Comparison of ENCODE assay signal across 7 mouse cellular contexts in the genomic region with DNA sequence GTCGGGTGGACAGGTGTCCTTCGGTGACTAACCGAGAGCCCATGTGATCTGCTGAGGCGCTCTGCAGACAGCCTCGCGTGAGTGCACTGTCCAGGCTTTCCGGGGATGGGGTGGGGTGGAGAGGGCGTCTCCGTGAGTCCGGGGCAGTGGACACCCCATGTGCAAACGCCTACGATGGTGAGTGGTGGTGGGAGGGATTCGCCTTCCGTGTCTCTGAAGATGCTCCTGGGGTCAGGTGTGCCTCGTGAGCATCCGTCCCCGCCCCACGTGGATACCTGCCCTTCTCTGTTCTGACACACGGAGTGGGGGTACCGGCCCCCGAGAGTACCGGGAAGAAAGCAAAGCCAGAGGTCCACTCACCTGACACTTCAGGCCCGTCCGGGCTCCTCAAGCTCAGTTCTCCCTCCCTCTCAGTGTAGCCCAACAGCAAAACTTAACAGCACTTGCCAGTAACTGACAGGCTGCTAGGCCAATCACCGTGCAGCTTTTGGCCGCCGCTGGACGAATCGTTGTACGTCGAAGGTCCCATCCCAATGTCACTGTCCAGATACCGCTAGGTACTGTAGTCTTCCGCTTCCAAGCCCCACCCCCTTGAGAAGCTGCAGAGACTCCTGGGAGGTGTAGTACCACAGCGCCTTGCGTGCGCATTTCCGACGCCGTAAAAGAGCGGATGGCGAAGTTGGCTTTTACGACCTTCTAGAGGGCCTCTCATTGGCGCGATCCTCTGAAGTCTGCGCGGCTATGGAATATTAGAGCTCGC. TPM values are rescaled to one million over a fixed set of nuclear protein-coding genes. Genes with fewer than 3 reads are reported as not detected.
DNase-seq lines count a peak whose midpoint lies in the region; ATAC-seq lines count a peak whose summit lies in the region.

Slc25a19 (minus strand) TSS at position 591 of the 760 bp plus-strand sequence.

- H3K4me3 ChIP-seq in embryonic facial prominence, embryonic 12.5 days, result peak within 1 kb of the TSS; percentile 74
- H3K4me3 ChIP-seq in limb, embryonic 11.5 days (ENCODE audit: low read depth, low read length), result peak within 1 kb of the TSS; percentile 56
- H3K4me3 ChIP-seq in midbrain, embryonic 14.5 days (replicated peaks; ENCODE audit: low read depth, low read length), result peak within 1 kb of the TSS; percentile 63

- H3K9me3 ChIP-seq in embryonic facial prominence, embryonic 12.5 days, result no peaks in the 10 kb centered on the region
- no peaks in the 10 kb centered on the region for H3K9me3 ChIP-seq in limb, embryonic 11.5 days (ENCODE audit: control insufficient read depth, low read length)
- no peaks in the 10 kb centered on the region for H3K9me3 ChIP-seq in midbrain, embryonic 14.5 days (ENCODE audit: control insufficient read depth, low read length)

- peak within 1 kb of the TSS; percentile 92 for H3K4me2 ChIP-seq in embryonic facial prominence, embryonic 12.5 days (replicated peaks)
- peak within 1 kb of the TSS; percentile 76 for H3K4me2 ChIP-seq in limb, embryonic 11.5 days (ENCODE audit: low read depth, severe bottlenecking)
- H3K4me2 ChIP-seq in midbrain, embryonic 14.5 days (ENCODE audit: low read length), result peak within 1 kb of the TSS; percentile 74

- peaks cover 9% of the 10 kb centered on the region; the same call in 1 of the 2 replicates for H3K4me1 ChIP-seq in embryonic facial prominence, embryonic 12.5 days
- H3K4me1 ChIP-seq in limb, embryonic 11.5 days (ENCODE audit: control insufficient read depth, insufficient read depth, low read length), result no peaks in the 10 kb centered on the region
- peaks cover 5% of the 10 kb centered on the region; the same call in 1 of the 2 replicates for H3K4me1 ChIP-seq in midbrain, embryonic 14.5 days (ENCODE audit: control insufficient read depth, insufficient read depth, low read length)

- no peak within 1 kb of the TSS for H3K27ac ChIP-seq in embryonic facial prominence, embryonic 12.5 days
- no peak within 1 kb of the TSS for H3K27ac ChIP-seq in limb, embryonic 11.5 days (replicated peaks; ENCODE audit: low read depth, low read length)
- H3K27ac ChIP-seq in midbrain, embryonic 14.5 days (replicated peaks; ENCODE audit: low read depth, low read length), result no peak within 1 kb of the TSS

- peaks cover 11% of the 10 kb centered on the region for H3K36me3 ChIP-seq in embryonic facial prominence, embryonic 12.5 days
- no peaks in the 10 kb centered on the region for H3K36me3 ChIP-seq in limb, embryonic 11.5 days (ENCODE audit: control insufficient read depth, insufficient read depth, low read length)
- peaks cover 4% of the 10 kb centered on the region for H3K36me3 ChIP-seq in midbrain, embryonic 14.5 days (ENCODE audit: control insufficient read depth, insufficient read depth, low read length)

- H3K9ac ChIP-seq in embryonic facial prominence, embryonic 12.5 days, result peak within 1 kb of the TSS; percentile 74
- peak within 1 kb of the TSS; percentile 23; the same call in 1 of the 2 replicates for H3K9ac ChIP-seq in limb, embryonic 11.5 days (ENCODE audit: low read length)
- H3K9ac ChIP-seq in midbrain, embryonic 14.5 days (replicated peaks; ENCODE audit: low read length), result peak within 1 kb of the TSS; percentile 61

- peak; percentile 99 for ATAC-seq in embryonic facial prominence, embryonic 12.5 days (ENCODE audit: insufficient number of reproducible peaks, insufficient read depth, low FRiP score, low TSS enrichment)
- peak; percentile 98 for ATAC-seq in limb, embryonic 11.5 days (ENCODE audit: insufficient number of reproducible peaks, low FRiP score, low TSS enrichment, low read depth)
- ATAC-seq in midbrain, embryonic 14.5 days (ENCODE audit: low FRiP score, low TSS enrichment), result peak; percentile 99

- WGBS in embryonic facial prominence, embryonic 12.5 days, result under 1% methylated on average over 47 of the region's 47 CpGs
- under 1% methylated on average over 47 of the region's 47 CpGs for WGBS in limb, embryonic 11.5 days
- WGBS in midbrain, embryonic 14.5 days, result under 1% methylated on average over 47 of the region's 47 CpGs

- no peaks in the 10 kb centered on the region for H3K27me3 ChIP-seq in embryonic facial prominence, embryonic 12.5 days
- no peaks in the 10 kb centered on the region for H3K27me3 ChIP-seq in limb, embryonic 11.5 days (ENCODE audit: control insufficient read depth, insufficient read depth, low read length)
- H3K27me3 ChIP-seq in midbrain, embryonic 14.5 days (ENCODE audit: control insufficient read depth, insufficient read depth, low read length), result no peaks in the 10 kb centered on the region

- DNase-seq in adrenal gland, postnatal 25 days, result peak; percentile 99
- DNase-seq in heart, adult 11 months, result peak; percentile 100
- DNase-seq in kidney, adult 18-20 months, result peak; percentile 99
- peak; percentile 98 for DNase-seq in limb, embryonic 11.5 days (ENCODE audit: low spot score)
- DNase-seq in midbrain, embryonic 14.5 days, result peak; percentile 99
- DNase-seq in spleen, adult 18-20 months, result peak; percentile 97 to 98

RNA-seq across cellular contexts. Expression of gene Slc25a19, which starts in this region (rescaled TPM):
- 107 and 114 TPM in 2 replicates for total RNA-seq in adrenal gland, postnatal 25 days (2021)
- polyA plus RNA-seq in embryonic facial prominence, embryonic 12.5 days (2016; fragmentation: Nextera tagmentation; extraction: Ambion mirVana), result 23.8 and 29.5 TPM in 2 replicates
- polyA plus RNA-seq in limb, embryonic 11.5 days (2014; fragmentation: Nextera tagmentation; extraction: Ambion mirVana), result 30.3 and 32.6 TPM in 2 replicates
- 35.8 and 39.8 TPM in 2 replicates for polyA plus RNA-seq in midbrain, embryonic 14.5 days (2014; fragmentation: Nextera tagmentation; extraction: Ambion mirVana)

Comparison
In these comparisons a context has a peak if more than half of its experiments do, and no peak if none do; other contexts are left out.
1. H3K9ac ChIP-seq: peak in every context shown above with its lines; median percentile 74 in embryonic facial prominence, embryonic 12.5 days; 61 in midbrain, embryonic 14.5 days; 23 in limb, embryonic 11.5 days.